Mouse (Mus musculus): ENCODE measurements around the gene Ecsit. TPM values are rescaled to one million over a fixed set of nuclear protein-coding genes. Genes with fewer than 3 reads are reported as not detected.

Ecsit gene
- polyA plus RNA-seq, 1 experiment from 2014 or later = 31.5 TPM

DNA sequence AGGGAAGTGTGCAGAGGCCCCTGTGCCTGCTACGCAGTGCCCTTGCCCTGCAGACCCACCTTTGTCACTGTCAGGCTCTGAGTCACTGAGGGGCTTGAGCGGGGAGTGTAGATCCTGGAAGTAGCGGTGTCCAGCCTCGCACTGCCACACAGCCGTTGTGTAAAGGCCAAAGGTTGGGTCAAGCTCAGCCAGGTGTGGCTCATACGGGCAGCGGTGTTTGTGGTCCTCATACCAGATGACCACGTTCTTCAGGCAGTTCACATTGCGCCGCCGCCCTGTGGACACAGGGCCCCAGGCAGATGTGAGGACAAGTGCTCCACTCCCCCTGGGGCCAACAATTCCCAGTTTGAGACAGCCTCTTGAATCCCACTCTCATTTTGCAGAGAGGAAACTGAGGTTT, 19.6 kb downstream of the Ecsit start:
- Histone ChIP-seq H3K4me1 (replicated peaks) (peaks cover 9% of the 10 kb centered on the region), H3K36me3 (peaks cover 72% of the 10 kb centered on the region), H3K27me3 (no peaks in the 10 kb centered on the region), H3K4me3 (replicated peaks) (no peak overlapping the region), H3K4me2 (no peak overlapping the region), H3K27ac (no peak overlapping the region), H3K9me3 (no peaks in the 10 kb centered on the region), H3K9ac (replicated peaks) (no peak overlapping the region)
- 96% methylated on average over 11 of the region's 11 CpGs for WGBS
- no peak for ATAC-seq (ENCODE audit: insufficient number of reproducible peaks, insufficient read depth, low FRiP score, low TSS enrichment, low read depth)

DNA sequence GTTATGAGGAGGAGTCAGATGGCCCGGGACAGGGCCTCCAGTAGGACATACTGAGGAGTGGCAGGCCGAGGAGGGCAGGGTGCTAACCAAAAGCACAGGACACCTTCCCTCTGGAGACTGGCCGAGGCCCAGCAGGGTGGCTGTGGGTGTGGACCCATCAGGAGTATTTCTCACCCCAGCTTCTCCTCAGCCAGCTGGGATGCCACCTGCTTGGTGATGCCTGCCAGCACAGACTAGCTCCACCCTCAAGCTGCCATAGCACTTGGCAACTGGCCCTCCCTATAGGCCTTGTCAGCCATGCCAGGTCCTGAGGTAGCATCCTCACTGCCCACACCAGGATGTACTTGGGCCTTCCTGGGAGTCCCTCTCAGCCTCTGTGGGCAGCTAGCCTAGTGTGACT, 20.9 kb downstream of the Ecsit start:
- H3K9me3 ChIP-seq = no peaks in the 10 kb centered on the region
- H3K4me2 ChIP-seq = no peak overlapping the region
- peaks cover 78% of the 10 kb centered on the region for H3K36me3 ChIP-seq
- H3K4me3 ChIP-seq (replicated peaks) = no peak overlapping the region
- no peak overlapping the region for H3K27ac ChIP-seq
- ATAC-seq (ENCODE audit: insufficient number of reproducible peaks, insufficient read depth, low FRiP score, low TSS enrichment, low read depth) = no peak
- 94% methylated on average over 3 of the region's 3 CpGs for WGBS
- no peaks in the 10 kb centered on the region for H3K4me1 ChIP-seq (replicated peaks)
- H3K27me3 ChIP-seq = no peaks in the 10 kb centered on the region
- H3K9ac ChIP-seq (replicated peaks) = no peak overlapping the region

DNA sequence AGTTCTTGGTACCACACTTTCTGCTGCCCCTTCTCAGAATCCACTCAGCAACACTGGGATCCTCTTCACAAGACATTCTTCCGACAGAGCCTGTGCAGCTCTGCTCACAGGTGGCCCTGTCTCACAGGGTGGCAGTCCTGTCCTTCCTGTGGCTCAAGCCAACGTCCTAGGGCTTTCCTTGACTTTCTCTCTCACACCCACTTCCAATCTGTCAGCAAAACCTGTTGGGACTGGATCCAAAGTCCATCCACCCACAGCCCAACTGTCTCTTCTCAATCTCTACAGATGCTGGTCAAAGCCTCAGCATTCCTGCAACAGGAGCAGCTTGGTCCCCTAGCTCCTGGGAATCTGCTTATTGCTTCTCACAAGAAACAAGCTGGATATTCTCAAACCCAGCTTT, 23.9 kb downstream of the Ecsit start:
- H3K27me3 ChIP-seq = peaks cover 3% of the 10 kb centered on the region; the same call in 1 of the 2 replicates
- H3K4me3 ChIP-seq (replicated peaks) = no peak overlapping the region
- H3K36me3 ChIP-seq = peaks cover 83% of the 10 kb centered on the region
- no peaks in the 10 kb centered on the region for H3K4me1 ChIP-seq (replicated peaks)
- H3K9me3 ChIP-seq = no peaks in the 10 kb centered on the region
- WGBS = 78% methylated on average over 2 of the region's 2 CpGs
- H3K9ac ChIP-seq (replicated peaks) = 0 out of 2 replicates have a peak overlapping the region, but pooled peaks have one; percentile 18
- no peak overlapping the region for H3K4me2 ChIP-seq
- no peak overlapping the region for H3K27ac ChIP-seq
- ATAC-seq (ENCODE audit: insufficient number of reproducible peaks, insufficient read depth, low FRiP score, low TSS enrichment, low read depth) = no peak

DNA sequence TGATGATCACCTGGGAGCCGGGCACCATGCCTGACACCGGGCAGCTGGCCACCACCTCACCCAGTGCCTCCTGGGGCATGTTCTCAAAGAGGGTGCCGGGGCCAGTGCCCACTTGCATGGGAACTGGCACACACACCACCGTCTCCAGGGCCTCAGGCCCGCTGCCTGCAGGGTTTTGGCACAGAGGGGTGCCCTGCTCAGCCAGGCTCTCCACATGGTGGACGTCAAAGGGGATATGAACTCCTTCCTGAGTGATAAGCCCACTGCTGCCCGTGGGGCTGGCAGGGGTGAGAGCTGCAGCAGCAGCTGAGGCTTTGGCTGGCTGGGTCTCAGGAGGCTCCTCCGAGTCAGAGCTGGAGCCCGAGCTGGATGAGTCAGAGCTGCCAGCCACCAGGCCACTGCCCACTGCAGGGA, 27.2 kb downstream of the Ecsit start:
- no peak for ATAC-seq (ENCODE audit: insufficient number of reproducible peaks, insufficient read depth, low FRiP score, low TSS enrichment, low read depth)
- peaks cover 6% of the 10 kb centered on the region; the same call in 1 of the 2 replicates for H3K4me1 ChIP-seq (replicated peaks)
- no peaks in the 10 kb centered on the region for H3K9me3 ChIP-seq
- H3K27ac ChIP-seq = no peak overlapping the region
- H3K4me3 ChIP-seq (replicated peaks) = no peak overlapping the region
- no peak overlapping the region for H3K9ac ChIP-seq (replicated peaks)
- peaks cover 51% of the 10 kb centered on the region for H3K36me3 ChIP-seq
- peaks cover 36% of the 10 kb centered on the region for H3K27me3 ChIP-seq
- no peak overlapping the region for H3K4me2 ChIP-seq
- WGBS = 86% methylated on average over 9 of the region's 9 CpGs

DNA sequence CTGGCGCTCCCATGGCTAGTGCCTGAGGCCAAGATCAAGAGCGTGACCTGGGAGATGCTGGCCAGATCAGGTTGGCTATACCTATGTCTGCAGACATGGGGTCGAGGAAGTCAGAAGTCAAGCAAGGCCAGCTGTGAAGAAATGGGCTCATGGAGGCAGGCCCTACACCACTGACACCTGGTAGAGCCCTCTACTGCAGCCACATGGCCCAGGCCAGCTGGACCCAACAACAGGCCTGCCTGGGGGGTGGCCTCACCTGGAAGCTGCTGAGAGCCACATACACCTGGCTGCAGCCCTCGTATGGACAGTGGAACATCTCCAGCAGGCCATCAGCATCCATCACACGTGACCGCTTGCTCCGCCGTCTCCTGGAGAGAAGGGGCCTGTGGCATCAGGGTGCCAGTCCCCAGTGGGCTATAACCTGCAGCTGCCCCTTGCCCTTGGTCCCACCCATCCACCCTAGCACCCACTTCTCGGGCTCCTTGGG, 28.2 kb downstream of the Ecsit start:
- H3K36me3 ChIP-seq = peaks cover 42% of the 10 kb centered on the region
- H3K9ac ChIP-seq (replicated peaks) = no peak overlapping the region
- no peak overlapping the region for H3K4me2 ChIP-seq
- no peak overlapping the region for H3K4me3 ChIP-seq (replicated peaks)
- H3K9me3 ChIP-seq = no peaks in the 10 kb centered on the region
- no peak overlapping the region for H3K27ac ChIP-seq
- H3K4me1 ChIP-seq (replicated peaks) = peaks cover 7% of the 10 kb centered on the region
- WGBS = 92% methylated on average over 9 of the region's 9 CpGs
- peaks cover 45% of the 10 kb centered on the region for H3K27me3 ChIP-seq
- no peak for ATAC-seq (ENCODE audit: insufficient number of reproducible peaks, insufficient read depth, low FRiP score, low TSS enrichment, low read depth)

DNA sequence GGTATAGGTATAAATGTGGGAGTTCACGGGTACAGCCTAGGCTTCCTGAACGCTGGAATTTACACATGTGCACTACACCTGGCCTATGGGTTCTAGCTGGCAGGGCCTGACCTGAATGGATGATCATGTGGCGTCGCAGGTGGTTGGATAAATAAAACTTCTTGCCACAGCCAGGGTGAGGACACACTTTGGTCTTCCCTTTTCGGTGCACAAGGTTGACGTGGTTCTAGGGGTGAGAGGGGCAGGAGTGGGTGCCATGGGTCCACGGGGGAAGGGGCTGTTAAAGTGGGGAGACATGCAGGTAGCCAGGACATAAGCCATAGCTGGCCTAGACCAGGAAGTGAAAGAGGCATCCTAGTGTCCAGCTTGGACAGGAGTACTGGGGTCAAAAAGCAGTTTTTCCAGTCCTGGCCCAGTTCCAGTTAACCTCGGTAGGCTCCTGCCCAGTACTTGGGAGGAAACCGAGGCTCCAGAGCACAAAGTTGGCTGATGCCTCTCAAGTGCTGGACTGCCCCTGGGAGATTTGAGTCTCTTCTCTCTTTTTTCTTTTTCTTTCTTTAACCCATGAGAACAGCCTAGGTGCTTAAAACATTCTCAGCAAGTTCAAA, 28.8 kb downstream of the Ecsit start:
- peaks cover 52% of the 10 kb centered on the region for H3K27me3 ChIP-seq
- 78% methylated on average over 9 of the region's 9 CpGs for WGBS

DNA sequence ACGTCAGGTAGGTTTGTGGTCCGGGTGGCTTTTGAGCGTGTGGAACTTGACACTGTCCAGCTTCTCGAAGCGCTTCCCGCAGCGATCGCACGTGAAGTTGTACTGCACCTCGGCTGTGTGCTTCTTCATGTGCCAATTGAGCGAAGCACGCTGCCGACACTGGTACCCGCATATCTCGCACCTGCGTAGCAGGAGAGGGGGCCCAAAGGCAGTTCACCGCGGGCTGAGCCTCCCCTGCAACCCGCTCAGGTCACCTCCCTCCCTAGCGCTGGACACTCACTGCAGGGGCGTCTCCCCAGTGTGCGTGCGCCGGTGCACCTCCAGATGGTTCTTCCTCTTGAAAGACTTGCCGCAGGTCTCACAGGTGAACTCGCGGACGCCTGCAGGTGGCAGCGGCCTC, 29.5 kb downstream of the Ecsit start:
- ATAC-seq (ENCODE audit: insufficient number of reproducible peaks, insufficient read depth, low FRiP score, low TSS enrichment, low read depth) = no peak
- Histone ChIP-seq H3K9me3 (no peaks in the 10 kb centered on the region), H3K4me2 (no peak overlapping the region), H3K36me3 (peaks cover 29% of the 10 kb centered on the region), H3K27me3 (peaks cover 59% of the 10 kb centered on the region), H3K4me3 (replicated peaks) (no peak overlapping the region), H3K4me1 (replicated peaks) (peaks cover 20% of the 10 kb centered on the region), H3K27ac (no peak overlapping the region), H3K9ac (replicated peaks) (no peak overlapping the region)
- WGBS = 36% methylated on average over 29 of the region's 29 CpGs

More for the DNA sequence above, 28.8 kb downstream of the Ecsit start:
- Histone ChIP-seq H3K4me1 (replicated peaks) (peaks cover 13% of the 10 kb centered on the region), H3K4me2 (no peak overlapping the region), H3K9me3 (no peaks in the 10 kb centered on the region), H3K36me3 (peaks cover 36% of the 10 kb centered on the region), H3K9ac (replicated peaks) (no peak overlapping the region), H3K27ac (no peak overlapping the region), H3K4me3 (replicated peaks) (no peak overlapping the region)
- ATAC-seq (ENCODE audit: insufficient number of reproducible peaks, insufficient read depth, low FRiP score, low TSS enrichment, low read depth) = no peak

DNA sequence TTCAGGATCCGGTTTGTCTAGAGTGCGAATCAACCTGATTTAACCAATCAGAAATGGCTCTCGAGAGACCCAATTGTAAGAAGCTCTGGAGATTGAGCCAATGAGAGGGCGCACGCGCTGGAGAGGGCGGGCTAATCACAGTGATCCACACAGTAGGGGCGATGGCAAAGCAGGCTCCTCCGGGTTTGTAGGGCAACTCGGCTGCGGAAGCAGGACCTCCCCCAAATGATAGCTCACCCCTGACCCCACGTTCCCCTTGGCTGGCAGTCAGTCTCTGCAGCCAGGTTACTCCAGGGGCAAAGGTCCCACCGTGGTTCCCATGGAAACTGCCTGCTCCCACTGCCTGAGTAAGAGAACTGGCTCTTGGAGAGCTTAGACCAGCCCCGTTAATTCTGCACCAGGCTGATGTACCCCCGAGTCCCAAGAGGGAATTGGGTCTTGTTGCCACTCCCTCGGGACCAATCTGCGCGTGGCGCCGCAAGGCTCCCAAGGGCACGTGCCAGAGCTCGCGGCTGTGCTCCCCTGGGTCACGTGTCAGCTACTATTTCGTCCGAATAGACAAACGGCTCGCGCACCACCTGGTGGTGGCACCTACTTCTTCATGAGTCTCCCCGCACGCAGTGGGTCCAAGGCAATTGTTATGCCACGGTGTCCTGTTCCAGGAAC, 30.7 kb downstream of the Ecsit start:
- H3K9me3 ChIP-seq = no peaks in the 10 kb centered on the region
- peaks cover 71% of the 10 kb centered on the region for H3K27me3 ChIP-seq
- no peak overlapping the region for H3K4me3 ChIP-seq (replicated peaks)
- no peak overlapping the region for H3K9ac ChIP-seq (replicated peaks)
- H3K4me1 ChIP-seq (replicated peaks) = peaks cover 24% of the 10 kb centered on the region
- peak overlapping the region; percentile 26 for H3K4me2 ChIP-seq
- H3K36me3 ChIP-seq = peaks cover 25% of the 10 kb centered on the region
- no peak for ATAC-seq (ENCODE audit: insufficient number of reproducible peaks, insufficient read depth, low FRiP score, low TSS enrichment, low read depth)
- WGBS = 3% methylated on average over 32 of the region's 32 CpGs
- H3K27ac ChIP-seq = no peak overlapping the region

DNA sequence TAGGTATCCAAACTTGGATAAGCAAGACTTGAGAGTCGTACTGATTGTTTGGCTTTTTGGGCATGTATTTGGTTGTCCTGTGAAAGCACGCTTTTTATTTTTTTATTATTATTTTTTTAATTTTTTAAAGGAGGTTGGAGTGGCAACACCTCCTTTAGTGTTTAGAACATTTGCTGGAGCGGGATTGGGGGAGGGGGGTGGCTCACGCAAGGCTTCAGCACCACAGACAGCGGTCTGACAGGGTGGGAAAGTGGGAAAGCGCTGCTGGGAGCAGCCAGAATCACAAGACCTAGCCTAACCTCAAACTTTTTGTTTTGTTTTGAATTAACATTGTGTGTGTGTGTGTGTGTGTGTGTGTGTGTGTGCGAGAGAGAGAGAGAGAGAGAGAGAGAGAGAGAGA, 31.6 kb downstream of the Ecsit start:
- Histone ChIP-seq H3K4me3 (replicated peaks) (no peak overlapping the region), H3K27me3 (peaks cover 79% of the 10 kb centered on the region), H3K9me3 (no peaks in the 10 kb centered on the region), H3K4me1 (replicated peaks) (peaks cover 24% of the 10 kb centered on the region), H3K4me2 (no peak overlapping the region), H3K36me3 (peaks cover 18% of the 10 kb centered on the region), H3K9ac (replicated peaks) (no peak overlapping the region), H3K27ac (no peak overlapping the region)
- WGBS = 27% methylated on average over 7 of the region's 7 CpGs
- ATAC-seq (ENCODE audit: insufficient number of reproducible peaks, insufficient read depth, low FRiP score, low TSS enrichment, low read depth) = no peak

DNA sequence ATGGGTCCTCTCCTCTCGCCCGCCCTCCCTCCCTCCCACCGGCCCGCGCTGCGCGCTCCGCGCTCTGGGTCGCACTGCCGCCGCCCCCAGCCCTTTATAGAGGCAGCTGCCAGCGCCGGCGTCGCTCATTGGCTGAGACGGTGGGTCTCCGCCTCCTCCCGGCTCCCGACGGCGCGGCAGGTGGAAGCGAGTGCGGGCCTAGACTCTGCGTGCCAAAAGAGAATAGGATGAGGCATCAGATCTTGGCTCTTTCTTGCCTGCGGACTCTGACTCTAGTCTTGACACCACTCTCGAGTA, 33.3 kb downstream of the Ecsit start, which contains the start of gene Elavl3:
Gene Elavl3 (minus strand): TSS at position 66 of the 297 bp plus-strand sequence.
- Histone ChIP-seq H3K4me1 (replicated peaks) (peaks cover 24% of the 10 kb centered on the region), H3K4me3 (replicated peaks) (peak within 1 kb of the TSS; percentile 42), H3K36me3 (peaks cover 2% of the 10 kb centered on the region), H3K9ac (replicated peaks) (peak within 1 kb of the TSS; percentile 31; the same call in 1 of the 2 replicates), H3K27ac (no peak within 1 kb of the TSS), H3K27me3 (peaks cover 96% of the 10 kb centered on the region), H3K9me3 (no peaks in the 10 kb centered on the region), H3K4me2 (peak within 1 kb of the TSS; percentile 66)
- ATAC-seq (ENCODE audit: insufficient number of reproducible peaks, insufficient read depth, low FRiP score, low TSS enrichment, low read depth) = no peak
- 1% methylated on average over 24 of the region's 28 CpGs for WGBS

DNA sequence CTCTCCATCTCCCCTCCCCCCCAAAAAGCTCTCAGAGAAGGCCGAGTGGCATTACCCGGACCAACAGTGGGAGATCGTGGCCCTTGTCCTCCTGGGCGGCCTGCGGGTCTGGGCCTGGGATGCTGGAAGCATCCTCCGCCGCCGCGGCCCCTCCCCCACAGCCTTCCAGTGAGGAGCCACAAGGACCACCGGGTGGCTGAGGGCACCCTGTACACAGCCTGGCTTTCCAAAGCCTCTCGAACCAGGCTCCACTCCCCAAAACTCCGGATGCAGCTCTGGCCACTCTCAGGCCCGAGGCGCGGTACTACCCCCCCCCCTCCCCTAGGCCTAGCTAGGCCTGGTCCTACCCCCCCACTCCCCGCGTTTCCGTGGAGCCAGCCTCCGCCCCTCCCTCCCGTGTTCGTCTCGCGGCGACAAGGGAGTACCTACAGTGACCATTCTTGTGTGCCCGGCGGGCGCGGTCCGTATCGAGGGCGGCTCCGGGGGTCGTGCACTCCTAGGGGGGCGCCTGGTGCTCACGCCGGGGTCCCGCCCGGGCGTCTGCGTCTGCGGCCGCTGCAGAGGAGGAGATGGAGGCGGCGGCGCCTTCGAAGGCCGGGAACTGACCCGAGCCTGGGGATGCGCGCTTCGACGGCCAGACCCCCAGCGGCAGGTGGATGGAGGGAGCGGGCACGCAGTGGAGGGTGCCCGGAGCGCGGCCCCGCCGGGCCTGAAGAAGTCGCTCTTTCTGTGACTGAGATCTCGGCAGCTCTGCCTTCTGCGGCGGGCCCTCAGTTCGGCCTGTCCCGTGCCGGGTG, 33.9 kb downstream of the Ecsit start:
- Histone ChIP-seq H3K27ac (no peak overlapping the region), H3K27me3 (peaks cover 96% of the 10 kb centered on the region), H3K36me3 (no peaks in the 10 kb centered on the region), H3K4me2 (peak overlapping the region; percentile 66), H3K4me3 (replicated peaks) (peak overlapping the region; percentile 42), H3K4me1 (replicated peaks) (peaks cover 24% of the 10 kb centered on the region), H3K9me3 (no peaks in the 10 kb centered on the region), H3K9ac (replicated peaks) (peak overlapping the region; percentile 31; the same call in 1 of the 2 replicates)
- no peak; the same call in 1 of the 2 replicates for ATAC-seq (ENCODE audit: insufficient number of reproducible peaks, insufficient read depth, low FRiP score, low TSS enrichment, low read depth)
- under 1% methylated on average over 59 of the region's 67 CpGs for WGBS
